Mouse (Mus musculus): ENCODE results near the gene Extl2. TPM values are rescaled to one million over a fixed set of nuclear protein-coding genes. Genes with fewer than 3 reads are reported as not detected.

The Extl2 gene
- 10 to 100 TPM in 1 of 2 experiments, 1 to 10 TPM in 1; 7.0 to 10.6 TPM for polyA plus RNA-seq (2017; shearing (Covaris generic))

DNA sequence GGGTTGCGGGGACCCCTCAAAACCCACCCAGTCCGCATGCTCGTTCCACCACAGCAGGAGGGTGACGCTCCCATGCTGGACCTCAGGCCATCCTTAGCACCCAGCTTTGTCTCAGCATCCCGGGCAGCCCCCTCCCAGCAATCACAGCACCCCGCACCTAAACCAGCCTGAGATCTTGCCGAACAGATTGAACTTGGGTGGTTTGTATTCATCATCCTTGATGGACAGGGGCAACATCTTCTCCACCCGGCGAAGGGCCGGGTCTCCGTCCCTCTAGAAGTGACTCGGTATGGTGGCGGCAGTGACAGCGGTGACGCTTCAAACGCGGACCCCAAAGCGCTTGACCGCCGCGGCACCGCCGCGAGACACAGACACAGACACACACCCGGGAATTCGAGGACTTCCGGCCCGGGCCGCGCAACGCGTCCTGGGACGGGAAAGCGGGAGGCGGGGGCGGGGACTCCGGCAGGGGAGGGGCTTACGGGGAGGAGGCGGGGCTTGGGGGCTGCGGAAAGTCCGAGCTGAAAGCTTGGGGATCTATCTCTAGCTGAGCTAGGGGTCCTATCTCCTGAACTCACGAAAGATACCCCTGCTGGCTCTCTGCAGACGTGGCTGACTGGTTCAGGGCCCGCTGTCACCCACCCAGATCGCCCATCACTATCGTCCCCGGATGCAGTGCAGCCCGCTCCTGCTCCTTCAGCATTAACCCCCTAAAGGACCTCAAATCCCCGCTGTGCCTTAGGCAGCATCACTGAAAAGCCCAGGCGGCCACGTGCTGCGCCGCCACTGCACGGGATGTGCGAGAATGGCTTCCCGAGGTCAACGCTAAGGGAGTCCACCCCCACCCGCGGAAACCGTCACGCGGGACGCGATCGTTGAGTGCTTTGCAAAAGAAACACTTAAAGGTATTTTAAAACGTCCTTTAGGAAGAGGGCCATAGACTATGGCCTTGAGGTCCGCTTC lies at the start of gene Extl2, which contains the start of gene Slc30a7:
Gene Extl2, plus strand, starts transcription at position 485 of the 963 bp plus-strand sequence.
Gene Slc30a7, minus strand, starts transcription at position 429 of the 963 bp plus-strand sequence.
- peak; percentile 48 for ATAC-seq

DNA sequence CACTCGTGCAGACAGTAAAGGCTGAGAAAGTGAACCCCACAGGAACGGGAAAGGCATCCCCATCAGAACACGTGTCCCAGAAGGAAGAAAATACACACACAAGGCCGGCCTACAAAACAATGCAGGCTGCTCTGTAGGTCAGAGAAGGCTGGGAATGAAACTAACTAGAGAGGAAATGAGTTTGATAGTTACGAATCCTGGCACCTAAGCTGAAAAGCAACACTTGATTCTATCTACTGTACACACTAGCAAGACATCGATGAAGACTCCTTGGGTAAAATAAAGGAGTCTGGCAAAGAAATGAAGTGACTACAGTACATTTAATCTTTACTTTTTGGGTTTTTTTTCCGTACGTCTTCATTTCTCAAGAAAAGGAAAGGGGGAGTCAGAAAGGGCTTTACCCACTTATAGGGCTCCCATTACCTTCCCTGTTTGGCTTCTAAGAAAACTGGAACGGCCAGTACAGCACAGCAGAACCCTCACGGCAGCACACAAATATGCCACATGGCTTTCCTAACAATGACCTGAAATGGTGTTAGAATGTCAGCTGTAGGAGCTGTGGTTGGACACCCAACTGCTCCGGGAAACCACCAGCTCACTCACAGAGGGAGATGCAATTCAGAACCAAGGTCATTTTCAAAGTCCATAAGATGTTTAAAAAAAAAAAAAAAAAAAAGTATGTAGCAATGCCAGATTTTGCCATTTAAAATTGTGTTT lies 45.8 kb upstream of the Extl2 start:
- ATAC-seq, result no peak

GRCm38 (mm10) chr3:115962028-115962415 lies 45.2 kb upstream of the Extl2 start:
- ATAC-seq, result no peak

DNA sequence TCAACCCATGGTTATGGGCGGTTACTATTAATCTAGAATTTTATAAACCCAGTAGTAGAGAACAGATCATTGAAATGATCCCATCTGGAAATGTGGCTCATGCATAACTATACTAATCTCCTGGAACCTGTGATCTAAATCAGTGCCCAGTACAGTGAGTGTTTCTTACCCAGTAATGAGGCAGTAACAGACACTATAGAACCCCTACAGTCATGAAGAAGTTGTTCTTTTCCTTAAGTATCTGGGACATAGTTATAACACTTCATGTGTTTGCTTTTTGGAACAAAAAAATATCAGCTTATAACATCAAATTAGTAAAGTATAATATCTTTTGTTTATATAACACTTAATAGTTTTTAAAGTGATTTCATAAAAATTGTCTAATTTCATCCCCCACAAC lies 43.7 kb upstream of the Extl2 start:
- ATAC-seq, result no peak

DNA sequence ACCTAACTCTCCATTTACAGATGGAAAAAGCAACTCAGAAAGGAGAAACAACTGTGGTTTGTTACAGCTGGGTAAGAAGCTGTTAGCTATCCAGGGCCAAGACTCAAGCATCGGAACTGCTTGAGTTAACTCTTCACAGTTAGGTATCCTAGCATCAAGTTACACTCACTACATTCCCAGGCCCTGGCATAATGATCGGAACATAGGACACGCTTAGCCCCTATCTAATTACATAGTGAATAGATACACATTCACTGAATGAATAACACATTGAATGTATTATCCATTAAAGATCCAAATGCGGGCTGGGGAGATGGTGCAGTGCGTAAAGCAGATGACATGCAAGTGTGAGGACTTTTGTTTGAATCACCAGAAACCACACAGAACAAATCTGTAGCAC lies 43.2 kb upstream of the Extl2 start:
- ATAC-seq, result no peak

DNA sequence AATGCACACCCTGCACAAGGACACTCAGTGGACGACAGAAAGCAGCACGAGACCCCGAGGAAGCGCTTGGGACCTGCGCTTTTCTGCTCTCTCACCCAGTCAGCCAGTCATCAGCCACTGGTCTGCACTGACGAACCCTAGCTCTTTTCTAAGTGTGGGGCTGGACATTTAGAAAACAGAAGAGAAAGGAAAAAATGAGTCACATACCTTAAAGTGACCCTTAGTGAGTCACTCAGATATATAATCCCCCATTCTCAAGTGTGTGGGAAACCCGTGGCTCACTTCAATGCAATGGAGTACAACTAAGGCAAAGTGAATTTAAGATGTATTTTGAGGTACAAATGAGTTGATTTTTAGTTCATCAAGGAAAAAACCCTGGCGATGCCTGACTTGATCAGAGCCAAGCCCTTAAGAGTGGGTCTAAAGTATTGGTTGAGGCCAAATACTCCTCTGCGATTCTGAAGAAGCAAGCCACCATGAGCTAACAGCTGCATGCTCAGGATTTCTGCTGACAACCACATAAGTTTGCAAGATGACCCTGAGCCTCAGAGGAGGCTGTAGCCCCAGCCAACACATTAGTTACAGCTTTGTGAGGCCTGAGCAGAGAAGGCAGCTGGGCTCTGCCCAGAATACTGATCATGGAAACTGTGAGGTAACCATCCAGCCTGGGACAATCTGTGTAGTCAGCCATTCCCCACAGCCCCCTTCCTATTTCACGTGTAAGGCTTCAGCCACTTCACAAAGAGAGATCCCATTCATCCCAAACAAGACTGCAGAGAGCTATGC lies 38.3 kb upstream of the Extl2 start:
- ATAC-seq, result no peak

DNA sequence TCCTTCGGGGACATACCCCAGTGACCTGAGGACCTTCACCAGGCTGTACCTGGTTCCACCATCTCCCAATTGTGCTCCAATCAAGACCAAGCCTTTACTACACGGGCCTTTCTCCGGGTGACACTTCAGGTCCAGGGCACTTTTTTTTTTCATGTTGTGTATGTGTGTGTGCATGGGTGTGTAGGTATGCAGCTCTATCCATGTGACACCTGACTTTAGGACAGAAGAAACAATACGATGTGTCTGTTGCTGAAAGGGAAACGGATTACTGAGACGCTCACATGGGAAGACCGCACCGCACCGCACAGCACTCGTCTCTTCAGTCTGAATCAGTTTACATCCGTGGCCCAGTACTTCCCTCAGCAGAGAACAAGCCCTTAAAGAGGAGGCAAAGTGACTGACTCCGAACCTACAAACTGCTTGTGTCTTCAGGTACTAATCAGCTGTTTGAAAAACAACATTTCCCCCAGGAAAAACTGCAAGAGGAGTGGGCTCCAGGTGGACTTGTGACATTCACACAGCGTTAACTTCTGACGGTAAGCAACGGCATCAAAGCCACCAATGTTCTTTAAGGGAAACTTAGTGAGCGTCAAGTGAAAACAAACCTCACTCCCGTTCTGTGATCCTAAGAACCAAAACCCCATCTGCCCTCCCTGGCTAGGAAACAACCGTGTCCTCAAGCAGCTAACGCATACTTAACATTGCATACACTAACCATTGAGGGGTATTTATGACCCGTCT lies 36.0 kb upstream of the Extl2 start:
- ATAC-seq, result no peak

- peak; percentile 72 for ATAC-seq
Measured at GRCm38 (mm10) chr3:115971891-115972646, 35.2 kb upstream of the Extl2 start.

GRCm38 (mm10) chr3:115974228-115974627 lies 33.0 kb upstream of the Extl2 start:
- ATAC-seq, result peak; percentile 46

- no peak for ATAC-seq
Measured at GRCm38 (mm10) chr3:115974995-115975394, 32.3 kb upstream of the Extl2 start.

- ATAC-seq, result peak; percentile 38
Measured at GRCm38 (mm10) chr3:115979000-115979399, 28.3 kb upstream of the Extl2 start.

GRCm38 (mm10) chr3:115983217-115983616 lies 24.0 kb upstream of the Extl2 start:
- no peak for ATAC-seq

DNA sequence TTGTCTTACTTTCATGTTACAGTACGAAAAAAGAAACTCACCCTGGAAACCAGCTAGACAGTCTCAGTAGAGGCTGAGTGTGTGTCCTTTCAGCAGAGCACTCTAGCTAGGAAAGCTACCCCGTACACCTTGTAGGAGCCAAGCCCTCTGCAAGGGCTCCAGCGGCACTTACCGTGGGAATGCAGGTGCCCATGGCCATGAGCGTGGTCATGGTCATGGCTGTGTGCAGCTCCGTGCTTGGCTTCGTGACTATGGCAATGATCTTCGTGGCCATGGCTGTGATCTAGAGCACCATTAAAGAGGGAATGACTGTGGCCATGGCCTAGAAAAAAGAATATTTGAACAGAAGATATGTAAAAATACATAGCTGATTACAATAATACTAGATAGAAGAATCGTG lies 22.6 kb upstream of the Extl2 start:
- ATAC-seq, result no peak

- no peak for ATAC-seq
Measured at GRCm38 (mm10) chr3:115985183-115985892, 21.9 kb upstream of the Extl2 start.

GRCm38 (mm10) chr3:115992103-115992502 lies 15.2 kb upstream of the Extl2 start:
- no peak for ATAC-seq

- no peak for ATAC-seq
Measured at GRCm38 (mm10) chr3:115992588-115992987, 14.7 kb upstream of the Extl2 start.

DNA sequence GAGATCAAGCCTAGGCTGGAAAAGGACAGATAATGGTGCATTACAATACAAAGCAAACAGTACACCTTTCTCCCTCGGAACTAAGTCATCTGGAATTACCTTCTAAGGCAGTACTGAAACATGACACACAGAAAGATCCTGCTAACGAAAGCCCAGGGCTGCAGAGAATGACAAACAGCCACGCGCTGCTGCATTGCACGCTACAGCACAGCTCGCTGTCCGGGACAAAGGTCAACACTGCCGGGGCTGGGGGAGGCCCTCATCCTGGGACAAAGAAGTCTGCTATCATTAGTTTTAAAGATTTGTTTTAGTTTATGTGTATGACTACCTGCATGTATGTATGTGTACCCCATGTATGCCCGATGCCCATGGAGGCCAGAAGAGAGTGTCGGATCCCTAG lies 14.2 kb upstream of the Extl2 start:
- ATAC-seq, result no peak

GRCm38 (mm10) chr3:115996929-115997328 lies 10.3 kb upstream of the Extl2 start:
- no peak for ATAC-seq

- peak; percentile 77 for ATAC-seq
Measured at GRCm38 (mm10) chr3:116006284-116006977, 831 bp upstream of the Extl2 start.

GRCm38 (mm10) chr3:116007941-116008440 lies 729 bp downstream of the Extl2 start:
- ATAC-seq, result peak; percentile 40
